ENCODE assay signal across 25 mouse cellular contexts in the genomic region with DNA sequence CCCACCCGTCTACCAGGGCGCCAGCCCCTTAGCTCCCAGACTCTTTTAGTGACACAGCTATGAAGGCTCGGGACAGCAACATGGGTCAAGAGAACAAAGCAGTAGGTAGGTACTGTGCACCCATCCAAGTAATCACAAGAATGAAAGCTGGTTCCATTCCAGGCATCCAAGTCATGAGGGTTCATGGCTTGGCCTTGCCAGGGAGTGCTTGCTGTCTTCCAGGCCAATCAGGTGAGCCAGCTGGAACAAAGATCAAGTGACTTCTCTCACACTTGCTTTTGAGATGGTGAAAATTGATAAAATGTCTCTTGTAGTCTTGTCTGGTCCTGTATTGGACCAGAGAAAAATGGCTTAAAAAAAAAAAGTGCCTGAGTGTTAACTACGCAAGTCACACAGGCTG.
"Had no signal": no experiment of that assay in that cellular context is flagged by ENCODE, and none has a peak within 500 bp of the region (broad histone marks: within the 10 kb centered on the region; RNA-seq: fewer than 3 reads in every experiment).

No protein-coding gene starts in this region.

- ATAC-seq: liver, postnatal 0 days; lung, postnatal 0 days; midbrain, embryonic 16.5 days had no signal

- H3K4me3 ChIP-seq: layer of hippocampus, adult 2 months; limb, embryonic 10.5 days; limb, embryonic 13.5 days; midbrain, embryonic 12.5 days; myocyte; neural tube, embryonic 13.5 days; stomach, embryonic 15.5 days had no signal

- H3K4me2 ChIP-seq: limb, embryonic 13.5 days; lung, embryonic 14.5 days; midbrain, embryonic 12.5 days; neural tube, embryonic 13.5 days; stomach, embryonic 15.5 days had no signal

- H3K27ac ChIP-seq: kidney, postnatal 0 days; layer of hippocampus, adult 2 months; limb, embryonic 10.5 days; limb, embryonic 13.5 days; liver, embryonic 14.5 days; macrophage; midbrain, embryonic 12.5 days; neural tube, embryonic 13.5 days; stomach, embryonic 15.5 days had no signal

- H3K9me3 ChIP-seq: limb, embryonic 10.5 days; limb, embryonic 13.5 days; midbrain, embryonic 12.5 days; neural tube, embryonic 13.5 days; stomach, embryonic 15.5 days had no signal

- DNase-seq: kidney, adult 18-20 months; kidney, adult 9 months; kidney, postnatal 25 days; layer of hippocampus, adult 9-11 months; liver; liver, postnatal 0 days; lung, embryonic 14.5 days; retina, postnatal 1 day; right cerebral cortex, postnatal 25 days; spleen, adult 18-20 months; thymus, adult 2 months; thymus, postnatal 14 days; thymus, postnatal 4 days had no signal

- H3K4me1 ChIP-seq: limb, embryonic 13.5 days; midbrain, embryonic 12.5 days; neural tube, embryonic 13.5 days; stomach, embryonic 15.5 days had no signal

- H3K9ac ChIP-seq: limb, embryonic 13.5 days; liver, embryonic 14.5 days; liver, postnatal 0 days; lung, embryonic 14.5 days; midbrain, embryonic 12.5 days; neural tube, embryonic 13.5 days; stomach, embryonic 15.5 days had no signal

- H3K27me3 ChIP-seq: limb, embryonic 13.5 days; midbrain, embryonic 12.5 days; neural tube, embryonic 13.5 days; stomach, embryonic 15.5 days had no signal
